Mouse (Mus musculus) heart, adult 2 months (tissue): ENCODE measurements around the gene Skint5. TPM values are rescaled to one million over a fixed set of nuclear protein-coding genes. Genes with fewer than 3 reads are reported as not detected.
A peak's percentile ranks its signal among the peaks of the same experiment; 100 is the strongest.
"Not testable (repeated sequence)": the region's sequence is repeated elsewhere in the genome, so short reads cannot be mapped to it uniquely, and the experiment has no call there.

ENCODE experiments used
- DNase-seq, 2 experiments: peaks; one replicate each; pipeline ENCODE4 v3.0.0; 2021
- H3K27ac ChIP-seq: fragments of 200-600 bp; 2 replicates; pipeline ENCODE4 v1.8.1; 2022
- H3K27me3 ChIP-seq: fragments of 200-500 bp; 2 replicates; pipeline ENCODE4 v1.6.1; 2012; ENCODE audit warnings: mild to moderate bottlenecking, low read length, inconsistent platforms, mixed read lengths; ENCODE audit not compliant: control insufficient read depth, insufficient read depth
- H3K36me3 ChIP-seq: fragments of 200-500 bp; 2 replicates; pipeline ENCODE4 v1.6.1; 2012; ENCODE audit warnings: low read length, inconsistent platforms; ENCODE audit not compliant: control insufficient read depth, insufficient read depth
- H3K4me1 ChIP-seq: fragments of 200-500 bp; 2 replicates; pipeline ENCODE4 v1.6.1; 2011; ENCODE audit warnings: low read length; ENCODE audit not compliant: control insufficient read depth, insufficient read depth
- H3K4me3 ChIP-seq: fragments of 200-600 bp; 2 replicates; pipeline ENCODE4 v1.8.1; 2022
- H3K79me2 ChIP-seq: fragments of 200-500 bp; replicated peaks from 2 replicates; pipeline ENCODE4 v1.6.1; 2012; ENCODE audit warnings: mild to moderate bottlenecking, inconsistent platforms, low read length, moderate library complexity, mixed read lengths; ENCODE audit not compliant: control insufficient read depth, insufficient read depth
- H3K9ac ChIP-seq: fragments of 200-500 bp; 2 replicates; pipeline ENCODE4 v1.6.1; 2012; ENCODE audit warnings: low read depth, mild to moderate bottlenecking, control low read depth, inconsistent platforms, low read length, mixed read lengths
- CTCF ChIP-seq: fragments of 200-600 bp; IDR thresholded peaks from 2 replicates; pipeline ENCODE4 v1.8.1; 2022; ENCODE audit warnings: antibody characterized with exemption, mild to moderate bottlenecking, moderate library complexity
- EP300 ChIP-seq: fragments of 200-500 bp; IDR thresholded peaks from 2 replicates; pipeline ENCODE4 v1.6.1; 2011; ENCODE audit warnings: low read depth, low read length, control low read depth; ENCODE audit not compliant: insufficient read depth
- POLR2A ChIP-seq: fragments of 200-500 bp; IDR thresholded peaks from 2 replicates; pipeline ENCODE4 v1.6.1; 2011; ENCODE audit warnings: mild to moderate bottlenecking, low read depth, low read length, control low read depth; ENCODE audit not compliant: insufficient read depth
- WGBS: fragments of 180-500 bp; shearing (Covaris S2); methylation state at CpG from one replicate; pipeline ENCODE4 v1.1.7; 2018; 5-methylcytosine and 5-hydroxymethylcytosine counted together
- intact Hi-C: fragments of 180-260 bp; cut with DNase I; formaldehyde crosslinking; loops from one replicate; pipeline ENCODE4 v1.15.1; 2025
- long read RNA-seq: library from polyadenylated mRNA; stranded (forward); transcript quantifications from one replicate; pipeline ENCODE4 v2.0.0, GENCODE M21; 2021
- polyA plus RNA-seq: library from polyadenylated mRNA; depleted of rRNA; stranded (reverse); fragments of >200 nt; gene quantifications from 2 replicates; pipeline ENCODE4 v1.2.3, GENCODE M21; 2012; rRNA removed
- total RNA-seq, 2 experiments: library from RNA; stranded (reverse); gene quantifications; 2 replicates each; pipeline ENCODE4 v1.2.3; 2021

Gene Skint5
- total RNA-seq (not detected), polyA plus RNA-seq (not detected in 2 replicates)
- long read RNA-seq, result 0 reads

GRCm38 (mm10) chr4:113999403-113999802, at the start of gene Skint5:
Gene Skint5, minus strand, starts transcription at chr4:113999503.
- Histone ChIP-seq H3K36me3 (no peaks in the 10 kb centered on the region), H3K4me1 (no peaks in the 10 kb centered on the region), H3K27ac (no peak within 1 kb of the TSS), H3K4me3 (no peak within 1 kb of the TSS), H3K79me2 (no peaks in the 10 kb centered on the region), H3K27me3 (no peaks in the 10 kb centered on the region), H3K9ac (no peak within 1 kb of the TSS)
- intact Hi-C loops, result no loop called here
- 79% methylated on average over 3 of the region's 3 CpGs for WGBS
- no peak for TF ChIP-seq POLR2A
- no peak for TF ChIP-seq CTCF
- TF ChIP-seq EP300, result no peak
- no peak for DNase-seq

- Histone ChIP-seq H3K27me3 (no peaks in the 10 kb centered on the region), H3K9ac (no peak overlapping the region), H3K36me3 (no peaks in the 10 kb centered on the region), H3K4me1 (no peaks in the 10 kb centered on the region), H3K79me2 (no peaks in the 10 kb centered on the region), H3K27ac (no peak overlapping the region), H3K4me3 (no peak overlapping the region)
- DNase-seq, result no peak
- TF ChIP-seq CTCF, result no peak
- no peak for TF ChIP-seq POLR2A
- TF ChIP-seq EP300, result no peak
- intact Hi-C loops, result no loop called here
- WGBS, result 14% methylated on average over 1 of the region's 1 CpGs
Observed at GRCm38 (mm10) chr4:113957343-113957742, 42.0 kb downstream of the Skint5 start.

GRCm38 (mm10) chr4:113764182-113764581, 235.1 kb downstream of the Skint5 start:
- no peaks in the 10 kb centered on the region for H3K27me3 ChIP-seq
- H3K79me2 ChIP-seq, result no peaks in the 10 kb centered on the region
- no peak overlapping the region for H3K4me3 ChIP-seq
- no peak for TF ChIP-seq POLR2A
- TF ChIP-seq CTCF, result no peak
- no peak for TF ChIP-seq EP300
- no peak for DNase-seq
- no peak overlapping the region for H3K9ac ChIP-seq
- intact Hi-C loops, result no loop called here
- no peaks in the 10 kb centered on the region for H3K36me3 ChIP-seq
- no peak overlapping the region for H3K27ac ChIP-seq
- no peaks in the 10 kb centered on the region for H3K4me1 ChIP-seq
- 44% methylated on average over 1 of the region's 1 CpGs for WGBS

GRCm38 (mm10) chr4:113763684-113764083, 235.6 kb downstream of the Skint5 start:
- no peak for TF ChIP-seq POLR2A
- no peak for TF ChIP-seq EP300
- TF ChIP-seq CTCF, result no peak
- H3K27ac ChIP-seq, result no peak overlapping the region
- no peak overlapping the region for H3K9ac ChIP-seq
- intact Hi-C loops, result no loop called here
- no peaks in the 10 kb centered on the region for H3K27me3 ChIP-seq
- 29% methylated on average over 1 of the region's 1 CpGs for WGBS
- no peaks in the 10 kb centered on the region for H3K36me3 ChIP-seq
- no peak overlapping the region for H3K4me3 ChIP-seq
- no peak for DNase-seq
- no peaks in the 10 kb centered on the region for H3K79me2 ChIP-seq
- H3K4me1 ChIP-seq, result no peaks in the 10 kb centered on the region

- DNase-seq, H3K4me1 ChIP-seq, H3K79me2 ChIP-seq, H3K9ac ChIP-seq, H3K27ac ChIP-seq, H3K36me3 ChIP-seq, H3K27me3 ChIP-seq, intact Hi-C loops, H3K4me3 ChIP-seq: not testable (repeated sequence)
- TF ChIP-seq CTCF, result 0 out of 2 replicates have a peak, but pooled peaks have one; percentile 3
- WGBS, result 59% methylated on average over 2 of the region's 2 CpGs
Observed at GRCm38 (mm10) chr4:113448230-113448629, 551.1 kb downstream of the Skint5 start.

Other genes starting within 250 kb of the Skint5 start
- gene Skint11, start 163.9 kb upstream of the Skint5 start, total RNA-seq, result not detected
- not detected in 2 replicates for gene Skint11, start 163.9 kb upstream of the Skint5 start, polyA plus RNA-seq